Comparison of ENCODE assay signal across 9 mouse cellular contexts in genomic region chr17:47115754-47116153, GRCm38 (mm10).
DNase-seq lines count a peak whose midpoint lies in the region; ATAC-seq and TF ChIP-seq lines count a peak whose summit lies in the region.
"Had no signal": no experiment of that assay in that cellular context is flagged by ENCODE, and none has a peak within 500 bp of the region (broad histone marks: within the 10 kb centered on the region; RNA-seq: fewer than 3 reads in every experiment).

No protein-coding gene starts in this region.

- H3K36me3 ChIP-seq in forebrain, embryonic 11.5 days (ENCODE audit: control insufficient read depth, insufficient read depth, low read length): no peaks in the 10 kb centered on the region
- H3K36me3 ChIP-seq in forebrain, embryonic 15.5 days: no peaks in the 10 kb centered on the region
- H3K36me3 ChIP-seq in midbrain, embryonic 10.5 days: no peaks in the 10 kb centered on the region
- no peaks in the 10 kb centered on the region for H3K36me3 ChIP-seq in midbrain, embryonic 15.5 days (replicated peaks)
- H3K36me3 ChIP-seq in lung, embryonic 14.5 days (ENCODE audit: insufficient read depth): no peaks in the 10 kb centered on the region
- H3K36me3 ChIP-seq: limb, embryonic 12.5 days had no signal

- peak; percentile 72 for DNase-seq in forebrain, embryonic 11.5 days (ENCODE audit: low spot score)
- peak; percentile 41 for DNase-seq in midbrain, embryonic 10.5 days (ENCODE audit: low spot score)
- peak; percentile 67 to 82 for DNase-seq in adrenal gland, postnatal 36 days
- peak; percentile 48 for DNase-seq in lung, embryonic 14.5 days
- peak; percentile 49 for DNase-seq in thymus, postnatal 25 days
- no peak for DNase-seq in right cerebral cortex, adult 2 months (ENCODE audit: low spot score in 2 of 2)

- no peaks in the 10 kb centered on the region for H3K27me3 ChIP-seq in forebrain, embryonic 11.5 days (ENCODE audit: control insufficient read depth, insufficient read depth, low read length)
- H3K27me3 ChIP-seq in forebrain, embryonic 15.5 days: no peaks in the 10 kb centered on the region
- H3K27me3 ChIP-seq in midbrain, embryonic 10.5 days (ENCODE audit: low read depth, poor library complexity, severe bottlenecking): no peaks in the 10 kb centered on the region
- H3K27me3 ChIP-seq in midbrain, embryonic 15.5 days (replicated peaks): no peaks in the 10 kb centered on the region
- no peaks in the 10 kb centered on the region for H3K27me3 ChIP-seq in lung, embryonic 14.5 days (ENCODE audit: insufficient read depth, low read length)
- H3K27me3 ChIP-seq: limb, embryonic 12.5 days had no signal

- ATAC-seq in forebrain, embryonic 11.5 days (replicated peaks; ENCODE audit: low FRiP score): no peak
- ATAC-seq in forebrain, embryonic 15.5 days (replicated peaks): no peak
- no peak for ATAC-seq in midbrain, embryonic 15.5 days (replicated peaks)
- no peak for ATAC-seq in lung, embryonic 14.5 days (ENCODE audit: insufficient read depth)

- H3K4me2 ChIP-seq in forebrain, embryonic 11.5 days (ENCODE audit: low read depth, low read length, severe bottlenecking): no peak overlapping the region
- H3K4me2 ChIP-seq in forebrain, embryonic 15.5 days (replicated peaks): no peak overlapping the region
- no peak overlapping the region for H3K4me2 ChIP-seq in midbrain, embryonic 15.5 days
- H3K4me2 ChIP-seq in lung, embryonic 14.5 days: no peak overlapping the region
- H3K4me2 ChIP-seq: limb, embryonic 12.5 days had no signal

- peak; percentile 64 for TF ChIP-seq CTCF in lung, embryonic 14.5 days (IDR thresholded peaks at IDR 0.05; ENCODE audit: low read depth)

- H3K9me3 ChIP-seq in forebrain, embryonic 11.5 days (ENCODE audit: control insufficient read depth, low read length): no peaks in the 10 kb centered on the region
- no peaks in the 10 kb centered on the region for H3K9me3 ChIP-seq in forebrain, embryonic 15.5 days
- H3K9me3 ChIP-seq in midbrain, embryonic 10.5 days (replicated peaks): no peaks in the 10 kb centered on the region
- H3K9me3 ChIP-seq in midbrain, embryonic 15.5 days: no peaks in the 10 kb centered on the region
- H3K9me3 ChIP-seq in lung, embryonic 14.5 days (ENCODE audit: low read depth, low read length): no peaks in the 10 kb centered on the region
- H3K9me3 ChIP-seq: limb, embryonic 12.5 days had no signal

- H3K4me1 ChIP-seq in forebrain, embryonic 11.5 days (replicated peaks; ENCODE audit: control insufficient read depth, insufficient read depth, low read length): no peaks in the 10 kb centered on the region
- no peaks in the 10 kb centered on the region for H3K4me1 ChIP-seq in forebrain, embryonic 15.5 days
- no peaks in the 10 kb centered on the region for H3K4me1 ChIP-seq in midbrain, embryonic 10.5 days
- H3K4me1 ChIP-seq in midbrain, embryonic 15.5 days: no peaks in the 10 kb centered on the region
- no peaks in the 10 kb centered on the region for H3K4me1 ChIP-seq in lung, embryonic 14.5 days (ENCODE audit: insufficient read depth)
- H3K4me1 ChIP-seq: limb, embryonic 12.5 days had no signal

- 51% methylated on average over 13 of the region's 13 CpGs for WGBS in forebrain, embryonic 11.5 days
- 48% methylated on average over 13 of the region's 13 CpGs for WGBS in forebrain, embryonic 15.5 days
- 52% methylated on average over 13 of the region's 13 CpGs for WGBS in midbrain, embryonic 10.5 days
- WGBS in midbrain, embryonic 15.5 days: 41% methylated on average over 13 of the region's 13 CpGs
- 45% methylated on average over 13 of the region's 13 CpGs for WGBS in lung, embryonic 14.5 days

- no peak overlapping the region for H3K4me3 ChIP-seq in forebrain, embryonic 11.5 days (ENCODE audit: low read depth, low read length)
- H3K4me3 ChIP-seq in forebrain, embryonic 15.5 days: no peak overlapping the region
- H3K4me3 ChIP-seq in midbrain, embryonic 10.5 days: no peak overlapping the region
- no peak overlapping the region for H3K4me3 ChIP-seq in midbrain, embryonic 15.5 days
- no peak overlapping the region for H3K4me3 ChIP-seq in lung, embryonic 14.5 days (ENCODE audit: low read depth, low read length)
- H3K4me3 ChIP-seq: limb, embryonic 12.5 days had no signal

- H3K9ac ChIP-seq in forebrain, embryonic 11.5 days (ENCODE audit: low read length): no peak overlapping the region
- H3K9ac ChIP-seq in forebrain, embryonic 15.5 days (replicated peaks): no peak overlapping the region
- H3K9ac ChIP-seq in midbrain, embryonic 15.5 days: no peak overlapping the region
- no peak overlapping the region for H3K9ac ChIP-seq in lung, embryonic 14.5 days
- H3K9ac ChIP-seq: limb, embryonic 12.5 days had no signal

- no peak overlapping the region for H3K27ac ChIP-seq in forebrain, embryonic 11.5 days (ENCODE audit: low read depth, low read length)
- no peak overlapping the region for H3K27ac ChIP-seq in forebrain, embryonic 15.5 days (replicated peaks)
- no peak overlapping the region for H3K27ac ChIP-seq in midbrain, embryonic 10.5 days (replicated peaks)
- H3K27ac ChIP-seq in midbrain, embryonic 15.5 days: no peak overlapping the region
- no peak overlapping the region for H3K27ac ChIP-seq in lung, embryonic 14.5 days (ENCODE audit: low read depth)
- H3K27ac ChIP-seq: limb, embryonic 12.5 days had no signal

Comparison
In these comparisons a context has a peak if more than half of its experiments do, and no peak if none do; other contexts are left out.
1. DNase-seq: peak in forebrain, embryonic 11.5 days (single experiment), midbrain, embryonic 10.5 days (single experiment), adrenal gland, postnatal 36 days (2 of 2), lung, embryonic 14.5 days (single experiment) and thymus, postnatal 25 days (single experiment); none in right cerebral cortex, adult 2 months (0 of 2).